Mouse (Mus musculus): Measurements from ENCODE around the gene Ctdspl.

The Ctdspl gene

GRCm38 (mm10) chr9:118926111-118926650, at the start of gene Ctdspl:
TSS of gene Ctdspl (plus strand) at chr9:118926453.
- DNase-seq (ENCODE audit: low spot score) = peak; percentile 51

- DNase-seq (ENCODE audit: low spot score) = no peak
Measured at GRCm38 (mm10) chr9:118876902-118877301, 49.4 kb upstream of the Ctdspl start.

DNA sequence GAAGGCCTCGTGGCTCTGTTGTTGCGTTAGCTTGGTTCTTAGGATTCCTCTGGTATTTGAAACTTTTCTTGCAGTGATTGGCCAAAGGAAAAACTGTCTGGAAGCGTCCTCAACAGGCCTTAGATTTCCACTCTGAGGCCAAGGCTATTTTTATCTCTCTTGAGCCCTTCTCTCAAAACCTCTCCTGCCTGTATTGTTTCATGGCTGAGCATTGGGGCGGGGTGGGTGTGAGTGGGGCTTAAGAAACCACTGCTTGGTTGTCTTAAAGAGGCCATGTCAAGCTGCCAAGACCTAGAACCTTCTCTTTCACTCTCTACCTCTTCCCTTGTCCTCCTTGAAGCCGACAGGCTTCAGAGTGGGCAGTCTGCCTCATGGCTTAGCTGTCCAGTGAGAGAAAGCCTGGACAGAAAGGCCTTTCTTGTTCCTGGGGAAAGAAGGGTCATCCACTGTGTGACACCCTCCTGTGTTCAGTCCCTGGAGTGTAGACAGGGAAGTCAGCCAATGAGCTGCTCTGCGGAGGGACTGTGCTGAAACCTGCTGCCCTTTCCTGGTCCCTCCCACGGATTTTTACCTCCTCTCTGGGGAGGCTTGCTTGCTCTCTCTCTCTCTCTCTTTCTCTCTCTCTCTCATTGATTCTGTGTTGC, 48.8 kb upstream of the Ctdspl start:
- peak; percentile 12 for DNase-seq (ENCODE audit: low spot score)

GRCm38 (mm10) chr9:118878596-118878995, 47.7 kb upstream of the Ctdspl start:
- DNase-seq (ENCODE audit: low spot score) = no peak

DNA sequence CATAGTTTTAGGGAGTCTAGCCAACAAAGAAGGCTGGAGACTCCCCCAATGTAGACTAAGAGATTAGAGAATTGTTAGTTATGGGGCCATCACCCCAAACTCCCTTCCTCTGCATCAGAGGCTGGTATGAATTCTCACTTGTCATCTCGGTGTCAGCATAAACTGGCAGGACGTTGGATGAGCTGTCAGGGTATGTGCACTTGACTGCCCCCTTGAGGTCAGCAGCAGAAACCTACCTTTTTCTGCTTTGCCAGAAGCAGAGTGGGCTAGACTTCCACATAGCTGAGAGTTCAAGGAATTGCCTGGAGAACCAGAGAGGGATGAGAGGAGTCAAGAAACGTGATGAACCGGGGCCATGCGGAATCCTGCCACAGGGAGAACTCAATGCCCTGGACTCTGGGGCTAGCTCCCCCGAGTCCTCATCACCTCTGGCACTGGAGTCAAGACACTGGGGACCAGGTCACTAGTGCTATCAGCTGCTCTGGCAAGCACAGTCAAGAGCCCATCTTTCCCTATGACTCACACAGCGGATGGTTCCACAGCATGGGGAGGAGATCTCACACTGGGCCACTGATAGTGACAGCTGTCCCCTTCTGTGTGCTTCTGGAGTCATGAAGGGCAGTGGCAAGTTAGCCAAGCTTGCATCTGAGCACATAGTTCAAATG, 44.8 kb upstream of the Ctdspl start:
- peak; percentile 6 for DNase-seq (ENCODE audit: low spot score)

- no peak for DNase-seq (ENCODE audit: low spot score)
Measured at GRCm38 (mm10) chr9:118881946-118882284, 44.3 kb upstream of the Ctdspl start.

- no peak for DNase-seq (ENCODE audit: low spot score)
Measured at GRCm38 (mm10) chr9:118883150-118883549, 43.1 kb upstream of the Ctdspl start.

DNA sequence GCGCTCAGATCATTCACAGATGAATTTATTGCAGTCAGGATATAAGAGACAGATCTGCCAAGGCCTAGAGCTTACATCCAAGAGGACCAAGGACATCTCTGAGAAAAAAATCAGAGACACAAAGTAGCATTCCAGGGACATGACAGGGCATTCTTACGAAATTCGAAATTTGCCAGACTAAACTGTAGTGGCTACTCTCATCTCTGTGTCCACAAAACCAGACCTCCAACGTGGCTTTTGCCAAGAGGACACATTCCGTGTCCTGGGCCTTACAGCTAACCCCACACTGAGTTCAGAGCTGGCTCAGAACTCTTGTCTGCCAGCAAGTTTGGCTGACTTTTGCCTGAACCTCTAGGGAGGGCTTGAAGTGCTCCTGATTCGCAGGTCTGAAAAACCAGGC, 40.5 kb upstream of the Ctdspl start:
- peak; percentile 5 for DNase-seq (ENCODE audit: low spot score)

DNA sequence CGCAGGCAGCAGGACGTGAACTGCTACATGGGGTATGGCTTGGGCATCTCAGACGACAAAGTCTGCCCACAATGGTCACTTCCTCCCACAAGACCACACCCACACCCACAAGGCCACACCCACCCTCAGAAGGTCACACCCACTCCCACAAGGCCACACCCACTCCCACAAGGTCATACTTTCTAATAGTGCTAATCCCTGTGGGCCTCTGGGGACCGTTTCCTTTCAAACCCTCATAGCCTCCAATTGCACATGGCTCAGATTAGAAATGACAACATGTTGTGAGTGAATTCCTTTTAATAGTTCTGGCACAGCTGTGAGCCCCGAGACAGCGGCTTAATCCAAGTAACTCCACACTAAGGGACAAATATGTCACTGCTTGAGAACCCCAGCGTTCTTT, 39.1 kb upstream of the Ctdspl start:
- DNase-seq (ENCODE audit: low spot score) = no peak

DNA sequence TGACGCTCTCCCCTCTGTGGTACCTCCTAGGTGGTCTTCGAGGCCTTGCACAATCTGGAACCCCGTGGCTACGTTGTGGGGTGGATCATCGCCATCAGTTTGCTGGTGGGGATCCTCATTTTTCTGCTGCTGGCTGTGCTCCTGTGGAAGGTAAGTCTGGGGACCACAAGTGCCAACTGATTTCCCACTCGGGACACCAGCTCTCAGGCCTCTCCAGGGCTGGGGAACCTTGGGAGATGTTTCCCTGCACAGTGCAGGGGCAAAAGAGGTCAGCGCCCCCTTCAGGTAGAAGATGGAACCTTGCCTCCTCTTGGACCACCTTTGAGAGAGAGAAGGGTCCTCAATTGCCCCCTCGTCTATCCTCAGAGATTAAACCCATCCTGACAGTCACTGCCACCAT, 38.5 kb upstream of the Ctdspl start:
- no peak for DNase-seq (ENCODE audit: low spot score)

DNA sequence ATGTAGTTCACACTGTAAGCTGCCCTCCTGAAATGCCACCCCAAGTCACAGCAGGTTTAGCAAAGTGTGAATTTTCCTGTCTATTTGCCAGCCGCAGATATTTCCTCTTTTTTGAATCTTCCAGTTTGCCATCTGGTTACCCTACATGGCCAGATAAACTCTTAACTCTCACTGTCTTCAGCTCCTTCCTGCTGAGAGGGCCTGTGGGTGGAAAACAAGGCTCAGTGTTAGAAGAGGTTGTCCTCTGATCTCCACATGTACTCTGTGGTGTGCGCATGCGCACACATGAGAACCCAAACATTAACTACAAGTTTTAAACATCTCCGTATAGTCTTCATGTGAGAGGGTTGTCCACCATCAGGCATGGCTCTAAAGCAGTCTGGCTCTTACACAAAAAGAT, 36.1 kb upstream of the Ctdspl start:
- DNase-seq (ENCODE audit: low spot score) = no peak

DNA sequence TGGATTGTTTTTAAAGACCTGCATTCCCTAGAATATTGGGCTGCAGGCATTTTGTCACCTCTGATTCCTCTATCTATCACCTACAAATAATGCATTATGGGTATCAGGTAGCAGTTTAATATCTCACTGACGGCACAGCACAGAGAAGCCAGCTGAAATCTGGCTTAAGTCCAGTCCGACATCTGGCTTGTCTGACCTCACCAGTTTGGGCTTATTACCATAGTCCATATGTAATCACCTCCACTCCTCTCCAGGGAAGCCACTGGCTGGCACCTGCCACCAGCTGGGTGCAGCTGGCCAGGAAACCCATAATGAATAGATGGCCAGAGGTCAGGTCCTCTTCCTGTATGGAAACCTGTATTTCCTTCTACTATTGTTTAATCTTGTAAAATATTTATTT, 35.6 kb upstream of the Ctdspl start:
- no peak for DNase-seq (ENCODE audit: low spot score)

- no peak for DNase-seq (ENCODE audit: low spot score)
Measured at GRCm38 (mm10) chr9:118891068-118891467, 35.2 kb upstream of the Ctdspl start.

DNA sequence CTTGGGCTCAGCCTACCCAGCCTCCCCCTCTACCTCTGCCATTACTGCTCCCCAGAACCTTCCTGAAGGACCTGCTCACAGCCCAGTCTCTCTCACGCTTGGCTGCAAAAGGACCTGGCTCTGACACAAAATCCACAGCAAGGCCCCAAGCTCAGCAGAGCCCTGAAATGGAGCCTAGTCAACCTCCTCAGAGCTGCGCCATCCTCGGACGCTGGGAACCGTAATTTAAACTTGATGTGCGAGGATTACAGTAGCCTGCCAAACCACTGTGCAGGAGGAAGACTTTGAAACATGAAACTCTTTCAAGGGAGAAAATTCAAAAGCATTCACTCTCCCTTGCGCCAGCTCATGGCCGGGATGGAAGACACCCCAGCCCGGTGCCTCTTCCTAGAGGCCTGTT, 34.7 kb upstream of the Ctdspl start:
- DNase-seq (ENCODE audit: low spot score) = no peak

GRCm38 (mm10) chr9:118895101-118895500, 31.2 kb upstream of the Ctdspl start:
- DNase-seq (ENCODE audit: low spot score) = no peak

DNA sequence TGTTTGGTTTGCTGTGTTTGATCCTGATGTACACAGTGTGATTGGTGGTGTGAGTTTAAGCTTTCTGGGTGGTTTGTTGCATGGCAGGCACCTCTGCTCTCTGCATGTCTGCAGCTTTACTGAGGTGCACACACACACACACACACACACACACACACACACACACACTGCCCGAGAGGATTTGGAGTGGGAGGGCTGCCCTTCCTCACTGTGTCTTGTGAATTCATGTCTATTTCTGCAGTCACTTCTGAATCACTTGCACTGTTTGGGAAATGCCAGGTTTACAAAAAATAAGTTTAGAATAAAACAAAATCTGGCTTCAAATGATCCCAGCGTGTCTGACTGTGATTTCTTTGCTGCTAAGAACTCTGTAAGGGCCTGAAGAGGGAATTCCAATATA, 25.6 kb upstream of the Ctdspl start:
- no peak for DNase-seq (ENCODE audit: low spot score)

GRCm38 (mm10) chr9:118901917-118902316, 24.3 kb upstream of the Ctdspl start:
- no peak for DNase-seq (ENCODE audit: low spot score)

DNA sequence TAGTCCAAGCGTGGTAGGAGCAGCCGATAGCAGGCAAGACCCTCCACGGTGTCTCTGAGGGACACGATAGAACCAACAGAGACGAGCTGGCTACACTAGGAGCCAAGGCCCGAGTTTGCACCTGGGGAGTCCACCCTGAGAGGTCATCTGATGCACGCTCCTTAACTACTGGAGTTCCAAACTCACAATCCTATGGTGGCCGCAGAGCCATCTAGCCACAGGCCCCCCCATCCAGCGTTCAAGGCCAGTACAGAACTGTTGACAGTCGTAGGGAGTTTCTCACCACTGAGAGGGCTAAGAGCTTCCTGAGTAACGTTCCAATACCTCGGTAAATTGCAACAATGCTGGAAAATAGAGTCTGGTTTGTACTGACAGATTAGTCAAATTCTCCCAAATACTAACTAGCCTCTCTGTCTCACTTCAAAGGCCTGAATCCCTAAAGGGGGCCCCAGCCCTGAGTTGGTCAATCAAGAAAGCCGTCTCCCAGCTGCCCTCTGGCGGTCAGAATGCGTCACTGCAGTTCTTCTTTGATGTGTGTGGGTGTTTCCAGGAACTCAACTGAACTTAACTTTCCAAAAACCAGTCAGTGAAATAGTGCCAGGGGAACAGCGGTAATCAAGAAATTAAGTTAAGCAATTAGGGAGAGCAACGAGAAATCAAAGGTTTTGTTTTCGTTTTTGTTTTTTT, 18.2 kb upstream of the Ctdspl start:
- DNase-seq (ENCODE audit: low spot score) = peak; percentile 72

DNA sequence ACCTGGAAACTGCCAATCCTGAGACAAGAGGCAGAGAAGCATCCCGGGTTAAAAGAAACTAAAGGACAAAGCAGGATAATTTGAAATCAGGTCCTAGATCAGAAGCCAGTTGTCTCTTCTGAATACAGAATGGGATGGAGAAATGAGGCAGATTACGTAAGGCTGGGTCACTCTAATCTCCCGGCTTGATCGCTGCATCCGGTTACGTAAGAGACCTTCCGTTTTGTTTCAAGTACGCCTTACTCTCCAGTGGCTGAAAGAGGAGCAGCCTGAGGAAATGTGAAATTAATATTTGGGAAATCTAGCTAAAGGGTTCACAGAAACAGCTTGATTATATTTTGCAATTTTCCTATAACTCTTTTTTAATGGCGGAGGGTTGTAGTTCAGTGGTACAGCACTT, 13.2 kb upstream of the Ctdspl start:
- DNase-seq (ENCODE audit: low spot score) = peak; percentile 14

- no peak for DNase-seq (ENCODE audit: low spot score)
Measured at GRCm38 (mm10) chr9:118913613-118914012, 12.6 kb upstream of the Ctdspl start.

- no peak for DNase-seq (ENCODE audit: low spot score)
Measured at GRCm38 (mm10) chr9:118914589-118914988, 11.7 kb upstream of the Ctdspl start.

- no peak for DNase-seq (ENCODE audit: low spot score)
Measured at GRCm38 (mm10) chr9:118915290-118915689, 11.0 kb upstream of the Ctdspl start.

GRCm38 (mm10) chr9:118919672-118920186, 6.5 kb upstream of the Ctdspl start:
- DNase-seq (ENCODE audit: low spot score) = no peak

Measured in adipocyte (in vitro differentiated cells).